Mouse (Mus musculus): Measurements from ENCODE around the gene D930048N14Rik.
"Not testable (repeated sequence)": the region's sequence is repeated elsewhere in the genome, so short reads cannot be mapped to it uniquely, and the experiment has no call there.

Gene D930048N14Rik

DNA sequence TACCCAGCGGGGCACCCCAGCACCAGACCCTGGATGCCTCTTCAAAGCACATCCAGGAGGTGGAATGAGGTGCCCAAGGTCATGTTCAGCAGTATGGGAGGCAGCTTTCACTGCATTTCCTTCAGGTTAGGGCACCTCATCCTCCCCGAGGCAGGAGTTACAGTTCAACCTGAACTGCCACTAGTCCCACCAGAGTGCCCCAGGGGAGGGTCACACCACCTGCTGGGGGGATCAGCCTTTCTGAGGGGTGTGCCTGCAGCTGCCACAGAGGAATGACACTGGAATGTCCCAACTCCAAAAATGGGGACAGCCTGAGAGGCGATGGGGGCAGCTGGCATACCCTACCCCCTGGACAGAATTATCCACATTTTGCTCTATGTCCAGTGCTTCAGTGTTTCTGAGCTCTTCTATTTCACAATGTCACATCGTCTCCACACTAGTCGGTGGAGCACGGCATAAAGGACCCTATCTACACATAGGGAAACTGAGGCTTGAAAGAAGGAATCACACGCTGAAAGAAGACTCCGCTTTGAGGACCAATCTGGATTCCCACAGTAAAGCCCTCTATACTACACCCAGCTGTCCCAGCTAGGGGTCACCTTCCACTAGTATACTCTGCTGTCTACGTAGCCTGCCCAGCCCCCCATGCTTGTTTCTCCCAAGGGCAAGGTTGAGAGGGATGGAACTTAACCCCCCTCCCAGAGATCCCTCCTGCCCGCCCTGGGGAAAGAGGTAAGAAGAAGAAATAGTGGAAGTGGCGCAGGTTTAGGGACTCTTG, 1.5 kb upstream of the D930048N14Rik start:
- CTCF ChIA-PET = interaction anchor here (0.8 to 1.9 kb wide), 2 partner anchors 13 to 33 kb away, joined by 5 to 6 read pairs; partner anchors contain the start of gene Rmnd5b

DNA sequence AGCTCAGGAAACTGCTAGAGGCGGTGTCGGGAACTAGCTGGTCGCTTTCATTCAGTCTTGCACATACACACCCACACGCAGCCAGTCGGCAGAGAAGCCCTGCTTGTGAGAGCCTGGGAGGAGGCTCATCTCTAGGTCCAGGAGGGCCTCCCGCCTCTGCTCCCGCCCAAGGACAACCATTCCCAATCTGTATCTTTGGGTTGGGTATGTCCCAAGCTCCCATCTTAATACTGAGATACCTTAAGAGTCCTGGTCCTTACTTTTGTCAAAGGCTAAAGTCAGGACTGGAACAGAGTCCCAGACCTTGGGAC, 910 bp upstream of the D930048N14Rik start:
- CTCF ChIA-PET = interaction anchor here (0.8 to 1.9 kb wide), 2 partner anchors 14 to 33 kb away, joined by 5 to 6 read pairs; partner anchors contain the start of gene Rmnd5b

DNA sequence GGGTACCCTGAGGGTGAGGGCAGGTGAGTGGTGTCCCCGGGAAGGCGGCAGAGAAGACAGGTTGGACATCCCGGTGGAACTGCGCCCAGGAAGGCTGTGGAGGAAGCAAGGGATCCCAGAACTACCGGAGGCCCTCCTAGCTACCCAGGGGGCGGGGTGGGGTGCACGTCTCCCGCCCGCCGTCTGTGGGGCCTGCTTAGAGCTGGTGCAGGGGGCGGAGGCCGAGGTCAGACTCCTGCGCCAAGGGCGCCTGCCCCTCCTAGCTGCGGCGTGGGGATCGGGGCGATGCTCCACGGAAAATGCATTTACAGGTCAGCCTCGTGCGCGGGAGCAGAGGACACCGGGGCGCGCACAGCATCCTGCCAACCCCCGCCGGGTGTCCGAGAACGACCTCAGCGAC, 493 bp upstream of the D930048N14Rik start:
- CTCF ChIA-PET = interaction anchor here (1.9 kb wide), 1 partner anchor 14 kb away, joined by 6 read pairs; the partner anchor contains the start of gene Rmnd5b

DNA sequence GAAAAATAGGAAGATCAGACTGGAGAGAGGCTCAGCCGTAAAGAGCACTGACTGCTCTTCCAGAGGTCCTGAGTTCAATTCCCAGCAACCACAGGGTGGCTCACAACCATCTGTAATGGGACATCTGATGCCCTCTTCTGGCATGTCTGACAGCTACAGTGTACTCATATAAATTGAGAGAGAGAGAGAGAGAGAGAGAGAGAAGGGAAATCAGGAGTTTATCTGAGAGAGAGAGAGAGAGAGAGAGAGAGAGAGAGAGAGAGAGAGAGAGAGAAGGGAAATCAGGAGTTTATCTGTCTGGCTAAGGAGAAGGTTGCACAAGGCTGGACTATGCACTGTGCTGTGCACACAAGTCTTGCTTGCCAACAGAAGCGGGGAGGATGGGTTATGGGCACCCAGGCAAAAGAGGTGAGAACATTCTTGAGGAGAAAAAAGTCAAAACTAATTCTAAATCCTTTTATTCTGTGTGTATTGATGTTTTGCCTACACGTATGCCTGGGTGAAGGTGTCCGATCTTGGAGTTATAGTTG, 2.2 kb downstream of the D930048N14Rik start:
- CTCF ChIA-PET = interaction anchor here (0.7 kb wide), 1 partner anchor 37 kb away, joined by 4 read pairs; no protein-coding TSS in a partner anchor

- CTCF ChIA-PET = interaction anchor here (0.7 kb wide), 1 partner anchor 37 kb away, joined by 4 read pairs; no protein-coding TSS in a partner anchor
These were observed 3.0 kb downstream of the D930048N14Rik start for GRCm38 (mm10) chr11:51653736-51654135.

DNA sequence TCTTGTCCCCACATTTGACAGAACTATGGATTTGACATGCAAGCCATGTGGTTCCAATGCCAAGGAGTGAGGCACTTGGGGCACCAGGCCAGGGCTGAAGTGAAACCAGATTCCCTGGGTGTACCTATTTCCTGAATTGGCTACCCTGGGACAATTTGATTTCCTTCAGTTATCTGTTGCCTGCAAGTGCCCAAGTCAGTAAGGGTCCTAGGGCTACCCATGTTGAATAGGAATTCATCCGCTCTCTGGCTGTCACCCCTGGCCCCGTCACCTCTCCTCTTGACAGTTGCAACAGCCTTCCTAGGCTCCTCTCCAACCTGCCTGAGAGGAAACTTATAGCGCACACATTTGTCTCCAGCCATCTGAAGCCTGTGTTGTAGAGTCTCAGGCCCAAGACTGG, 4.1 kb downstream of the D930048N14Rik start:
- CTCF ChIA-PET = no interaction called here

DNA sequence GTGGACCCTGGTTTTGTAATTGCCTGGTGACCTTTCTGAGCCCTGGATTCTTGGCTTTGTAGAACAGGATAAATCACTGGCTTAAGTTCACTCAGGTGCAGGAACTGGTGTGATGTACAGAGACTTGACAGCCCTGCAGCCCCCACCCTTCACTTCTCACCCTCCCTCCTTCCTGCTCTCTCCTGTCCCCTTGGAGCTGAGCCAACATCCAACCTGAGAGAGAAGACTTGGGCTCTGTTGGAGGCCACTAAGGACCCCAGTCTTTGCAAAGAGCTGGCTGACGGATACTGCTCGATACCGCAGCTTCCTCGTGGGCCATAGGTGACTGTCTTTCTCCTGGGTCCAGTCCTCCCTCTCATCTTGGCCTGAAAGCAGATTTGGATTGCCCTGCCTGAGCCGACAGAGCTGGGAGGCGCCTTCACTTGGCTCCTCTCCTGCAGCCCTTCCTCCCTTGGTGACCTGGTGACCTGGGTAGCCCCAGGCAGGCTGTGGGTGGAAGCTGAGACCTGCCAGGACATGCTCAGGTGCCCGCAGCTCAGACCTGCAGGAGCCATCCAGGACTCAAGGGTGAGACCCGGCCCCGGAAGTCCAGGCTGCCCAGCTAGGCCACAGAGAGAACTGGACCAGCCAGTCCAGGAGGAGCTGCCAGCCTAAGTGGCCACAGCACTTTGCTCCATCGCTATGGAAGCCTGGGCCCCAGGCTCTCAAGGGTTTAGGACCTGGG, 6.2 kb downstream of the D930048N14Rik start:
- CTCF ChIA-PET = interaction anchor here (0.7 kb wide), 2 partner anchors 28 to 1279 kb away, joined by 3 to 5 read pairs; no protein-coding TSS in a partner anchor

DNA sequence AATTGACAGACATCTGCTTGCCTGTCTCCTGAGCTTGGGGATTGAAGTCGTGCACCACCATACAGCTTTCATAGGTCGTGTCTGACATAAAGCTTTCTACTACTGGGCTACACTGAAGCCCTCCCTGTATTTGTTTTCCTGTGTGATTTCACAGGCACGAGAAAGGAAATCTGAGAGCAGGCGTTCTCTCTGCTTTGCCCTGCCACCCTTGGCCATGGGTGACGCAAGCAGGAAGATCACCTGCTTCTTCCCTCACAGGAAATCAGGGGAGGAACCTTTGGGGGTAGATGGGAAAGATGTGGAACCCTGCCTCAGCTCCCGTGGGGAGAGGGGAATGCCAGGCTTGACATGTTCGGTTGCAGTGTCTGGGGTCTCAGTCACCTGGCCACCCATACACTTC, 7.5 kb downstream of the D930048N14Rik start:
- CTCF ChIA-PET = no interaction called here

DNA sequence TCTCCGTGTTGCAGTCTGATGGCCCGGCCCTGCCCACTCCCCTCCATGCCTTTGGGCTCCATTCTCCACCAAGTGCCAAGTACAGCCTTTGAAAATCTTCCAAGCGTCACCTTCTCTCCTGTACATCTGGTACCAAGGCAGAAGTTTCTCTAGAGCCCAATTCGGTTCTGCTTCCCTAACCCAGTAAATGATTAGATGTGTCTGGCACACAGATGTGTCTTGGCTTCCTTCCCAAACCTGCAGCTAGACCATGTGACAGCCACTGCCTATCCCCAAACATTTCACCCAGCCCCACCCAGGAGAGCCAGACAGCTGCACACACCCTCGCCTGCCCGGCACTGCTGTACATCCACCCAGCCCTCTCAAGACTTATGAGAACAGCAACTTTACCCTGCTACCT, 8.0 kb downstream of the D930048N14Rik start:
- CTCF ChIA-PET = no interaction called here

- CTCF ChIA-PET = interaction anchor here (0.6 to 1.0 kb wide), 4 partner anchors 27 to 571 kb away, joined by 3 to 8 read pairs (median 4); no protein-coding TSS in a partner anchor
These were observed 11.2 kb downstream of the D930048N14Rik start for GRCm38 (mm10) chr11:51661867-51662365.

- CTCF ChIA-PET = interaction anchor here (0.6 to 1.0 kb wide), 4 partner anchors 27 to 39 kb away, joined by 3 to 15 read pairs (median 6); no protein-coding TSS in a partner anchor
These were observed 11.9 kb downstream of the D930048N14Rik start for GRCm38 (mm10) chr11:51662632-51663031.

DNA sequence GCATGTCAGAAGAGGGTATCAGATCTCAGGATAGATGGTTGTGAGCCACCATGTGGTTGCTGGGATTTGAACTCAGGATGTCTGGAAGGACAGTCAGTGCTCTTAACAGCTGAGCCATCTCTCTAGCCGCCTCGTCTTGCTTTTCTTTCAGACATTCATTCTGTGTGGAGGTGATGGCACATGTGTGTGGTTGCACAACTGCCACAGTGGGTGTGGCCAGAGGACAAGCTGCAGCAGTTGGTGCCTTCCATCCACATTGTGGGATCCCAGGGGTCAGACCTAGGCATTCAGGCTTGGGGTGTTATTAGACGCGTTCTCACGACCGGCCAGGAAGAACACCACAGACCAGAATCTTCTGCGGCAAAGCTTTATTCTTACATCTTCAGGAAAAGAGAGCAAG, 14.0 kb downstream of the D930048N14Rik start:
- CTCF ChIA-PET = not testable (repeated sequence)

GRCm38 (mm10) chr11:51670846-51671245, 20.1 kb downstream of the D930048N14Rik start:
- CTCF ChIA-PET = interaction anchor here (0.7 kb wide), 1 partner anchor 147 kb away, joined by 3 read pairs; no protein-coding TSS in a partner anchor

DNA sequence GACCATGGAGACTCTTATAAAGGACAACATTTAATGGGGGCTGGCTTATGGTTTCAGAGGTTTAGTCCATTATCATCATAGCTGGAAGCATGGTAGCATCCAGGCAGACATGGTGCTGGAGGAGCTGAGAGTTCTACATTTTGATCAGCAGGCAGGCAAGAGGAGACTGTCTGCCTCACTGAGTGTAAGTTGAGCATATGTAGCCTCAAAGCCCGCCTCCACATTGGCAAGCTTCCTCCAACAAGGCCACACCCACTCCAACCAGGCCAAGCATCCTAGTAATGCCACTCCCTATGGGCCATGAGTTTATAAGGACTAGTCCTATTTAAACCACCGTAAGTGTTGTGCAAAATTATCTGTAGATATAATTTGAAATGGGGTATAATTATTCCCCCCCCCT, 20.6 kb downstream of the D930048N14Rik start:
- CTCF ChIA-PET = interaction anchor here (0.5 to 0.7 kb wide), 2 partner anchors 147 to 275 kb away, joined by 3 to 4 read pairs; no protein-coding TSS in a partner anchor

DNA sequence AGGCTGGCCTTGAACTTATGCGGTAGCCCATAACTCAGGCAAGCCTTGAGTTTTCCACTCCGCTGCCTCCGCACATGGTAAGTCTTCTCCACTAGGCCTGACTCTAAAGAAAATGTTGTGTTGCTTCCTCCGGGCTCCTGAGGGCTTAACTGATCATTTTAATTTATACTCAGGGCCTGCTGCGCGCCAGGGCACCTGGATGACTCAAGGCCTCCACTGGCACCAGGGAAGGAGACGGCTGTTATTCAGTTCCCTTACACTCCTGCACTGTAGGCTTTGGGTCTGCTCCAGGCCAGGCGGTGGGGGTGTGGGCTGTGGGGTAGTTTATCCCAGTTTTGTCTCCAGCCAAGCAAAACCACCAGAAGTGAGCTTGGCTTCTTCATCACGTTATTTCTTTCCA, 22.5 kb downstream of the D930048N14Rik start:
- CTCF ChIA-PET = no interaction called here

DNA sequence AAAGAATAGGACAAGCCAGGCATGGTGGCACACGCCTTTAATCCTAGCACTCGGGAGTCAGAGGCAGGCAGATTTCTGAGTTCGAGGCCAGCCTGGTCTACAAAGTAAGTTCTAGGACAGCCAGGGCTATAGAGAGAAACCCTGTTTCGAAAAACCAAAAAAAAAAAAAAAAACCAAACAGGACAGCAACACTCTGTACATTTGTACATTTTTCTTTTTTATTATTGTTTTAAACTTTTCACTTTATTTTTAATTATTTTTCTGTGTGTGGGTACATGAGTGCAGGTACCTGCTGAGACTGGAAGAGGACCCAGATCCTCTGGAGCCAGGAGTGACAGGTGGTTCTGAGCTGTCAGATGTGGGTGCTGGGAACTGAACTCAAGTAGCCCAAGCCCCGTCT, 24.6 kb downstream of the D930048N14Rik start:
- CTCF ChIA-PET = no interaction called here

DNA sequence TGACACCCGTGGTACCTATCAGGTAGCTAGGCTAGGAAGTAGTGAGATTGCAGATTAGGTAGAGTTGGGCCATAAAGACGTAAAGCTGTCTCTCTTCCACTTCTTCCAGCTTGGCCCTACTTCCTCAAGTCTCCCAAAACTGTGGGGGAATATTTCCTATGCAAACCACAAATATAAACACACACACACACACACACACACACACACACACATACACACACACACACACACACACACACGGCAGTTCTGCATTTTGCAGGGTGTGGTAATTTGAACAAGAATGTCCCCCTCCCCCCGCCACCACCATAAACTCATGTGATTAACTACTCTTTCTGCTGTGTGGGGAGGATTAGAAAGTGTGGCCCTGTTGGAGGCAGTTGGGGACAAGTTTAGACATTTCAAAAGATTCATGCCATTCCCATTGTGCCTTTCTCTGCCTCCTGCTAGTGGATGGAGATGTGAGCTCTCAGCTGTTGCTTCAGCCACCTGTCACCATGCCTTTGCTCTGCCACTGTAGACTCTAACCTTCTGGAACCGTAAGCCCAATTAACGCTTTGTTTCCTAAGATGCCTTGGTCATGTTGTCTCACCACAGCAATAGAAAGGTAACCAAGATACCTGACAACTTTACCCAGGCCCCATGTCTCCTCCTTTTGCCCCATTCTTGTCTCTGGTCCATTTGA, 27.1 kb downstream of the D930048N14Rik start:
- CTCF ChIA-PET = no interaction called here

GRCm38 (mm10) chr11:51679466-51679865, 28.7 kb downstream of the D930048N14Rik start:
- CTCF ChIA-PET = no interaction called here

DNA sequence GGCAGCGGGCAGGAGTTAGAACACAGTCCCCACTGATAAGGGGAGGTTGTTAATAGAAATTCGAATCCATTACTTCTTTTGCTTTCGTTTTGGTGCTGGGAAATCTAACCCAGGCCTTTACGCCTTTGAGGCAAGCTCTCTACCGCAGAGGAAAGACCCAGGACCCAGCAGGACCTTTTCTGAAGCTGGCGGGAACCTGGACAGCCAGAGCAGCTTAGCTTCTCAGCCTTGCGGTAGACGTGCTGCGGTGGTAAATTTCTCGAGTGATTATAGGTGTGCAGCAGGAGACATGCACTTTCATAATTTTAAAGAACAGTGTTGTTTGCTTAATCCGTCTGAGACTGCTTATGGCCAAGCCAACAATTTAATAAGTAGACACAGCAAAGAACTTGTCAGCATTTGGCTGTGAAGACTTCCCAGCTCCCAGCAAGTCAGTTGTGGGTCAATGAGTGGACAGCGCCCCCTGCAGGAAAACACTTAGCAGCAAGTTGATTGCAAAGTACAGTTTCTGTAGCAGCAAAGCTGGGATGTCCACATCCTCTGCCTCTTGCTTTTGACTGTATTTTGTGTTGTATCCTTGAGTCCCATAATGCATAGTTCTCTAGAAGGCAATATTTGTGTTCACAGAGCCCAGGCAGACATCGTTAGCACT, 30.7 kb downstream of the D930048N14Rik start:
- CTCF ChIA-PET = interaction anchor here (1.3 to 2.3 kb wide), 2 partner anchors 64 to 75 kb away, joined by 4 to 15 read pairs; partner anchors contain the start of gene Hnrnpab

DNA sequence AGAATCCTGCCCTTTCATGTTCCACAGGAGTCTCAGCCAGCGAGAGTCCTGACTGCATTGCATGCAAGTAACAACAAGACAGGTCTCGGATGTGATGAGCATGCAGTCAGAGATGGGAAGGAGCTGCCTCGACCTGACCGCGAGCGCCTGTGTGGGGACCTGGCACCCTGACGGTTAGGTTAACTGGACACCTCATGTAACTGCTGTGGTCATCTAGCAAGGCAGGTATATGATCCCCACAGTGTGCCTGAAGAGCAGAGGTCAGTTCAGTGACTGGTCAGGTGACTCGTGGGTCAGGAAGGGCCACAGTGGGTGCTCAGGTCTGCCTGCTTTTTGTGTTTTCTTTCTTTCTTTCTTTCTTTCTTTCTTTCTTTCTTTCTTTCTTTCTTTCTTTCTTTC, 31.2 kb downstream of the D930048N14Rik start:
- CTCF ChIA-PET = interaction anchor here (1.3 to 2.3 kb wide), 2 partner anchors 65 to 76 kb away, joined by 4 to 15 read pairs; partner anchors contain the start of gene Hnrnpab

All from spleen, embryonic (tissue).